Mouse (Mus musculus) neural tube, embryonic 11.5 days (tissue): Measurements from ENCODE around the gene Cap1. TPM values are rescaled to one million over a fixed set of nuclear protein-coding genes. Genes with fewer than 3 reads are reported as not detected.
A peak's percentile ranks its signal among the peaks of the same experiment; 100 is the strongest.

Source experiments
- ATAC-seq: fragments of 200-750 bp; cut with Nextera tagmentation; 2 replicates; pipeline ENCODE4 v1.8.0; 2017; ENCODE audit warnings: moderate number of reproducible peaks, mild to moderate bottlenecking, moderate TSS enrichment, moderate library complexity; ENCODE audit not compliant: insufficient read depth, low FRiP score, low TSS enrichment
- DNase-seq: peaks from one replicate; pipeline ENCODE4 v3.0.0-alpha.2; 2015; ENCODE audit warnings: low spot score
- H3K27ac ChIP-seq: fragments of 300-500 bp; sonication (generic); 2 replicates; pipeline ENCODE4 v1.5.1; 2014; ENCODE audit warnings: low read depth, mild to moderate bottlenecking, low read length
- H3K27me3 ChIP-seq: fragments of 300-500 bp; sonication (generic); 2 replicates; pipeline ENCODE4 v1.6.1; 2014; ENCODE audit warnings: mild to moderate bottlenecking, low read length, mixed read lengths; ENCODE audit not compliant: control insufficient read depth, insufficient read depth
- H3K36me3 ChIP-seq: fragments of 300-500 bp; sonication (generic); 2 replicates; pipeline ENCODE4 v1.6.1; 2014; ENCODE audit warnings: mild to moderate bottlenecking, low read length, moderate library complexity, mixed read lengths; ENCODE audit not compliant: control insufficient read depth, insufficient read depth
- H3K4me1 ChIP-seq: fragments of 300-500 bp; sonication (generic); 2 replicates; pipeline ENCODE4 v1.6.1; 2014; ENCODE audit warnings: low read length, mixed read lengths; ENCODE audit not compliant: control insufficient read depth, insufficient read depth
- H3K4me2 ChIP-seq: fragments of 300-500 bp; sonication (generic); 2 replicates; pipeline ENCODE4 v1.6.1; 2014; ENCODE audit warnings: low read depth, mild to moderate bottlenecking, moderate library complexity
- H3K4me3 ChIP-seq: fragments of 300-500 bp; sonication (generic); 2 replicates; pipeline ENCODE4 v1.5.1; 2014; ENCODE audit warnings: low read depth, low read length
- H3K9ac ChIP-seq: fragments of 300-500 bp; sonication (generic); 2 replicates; pipeline ENCODE4 v1.6.1; 2014; ENCODE audit warnings: mild to moderate bottlenecking, low read length
- H3K9me3 ChIP-seq: fragments of 300-500 bp; sonication (generic); 2 replicates; pipeline ENCODE4 v1.6.1; 2016; ENCODE audit warnings: low read length; ENCODE audit not compliant: control insufficient read depth
- WGBS: fragments of 180-500 bp; shearing (Covaris S2); extraction: QIAGEN DNeasy Blood & Tissue Kit; methylation state at CpG from one replicate; pipeline ENCODE4 v1.1.7; 2014; 5-methylcytosine and 5-hydroxymethylcytosine counted together
- polyA plus RNA-seq: library from polyadenylated mRNA; unstranded; fragments of >200 nt; fragmentation: Nextera tagmentation; extraction: Ambion mirVana; gene quantifications from 2 replicates; pipeline ENCODE4 v1.2.1, GENCODE M21; 2014

The Cap1 gene
- polyA plus RNA-seq, 1 experiment from 2014 or later: 73.6 TPM

- WGBS: 86% methylated on average over 7 of the region's 7 CpGs
- no peaks in the 10 kb centered on the region for H3K27me3 ChIP-seq
Measured at GRCm38 (mm10) chr4:122914186-122914585, 28.3 kb upstream of the Cap1 start.

DNA sequence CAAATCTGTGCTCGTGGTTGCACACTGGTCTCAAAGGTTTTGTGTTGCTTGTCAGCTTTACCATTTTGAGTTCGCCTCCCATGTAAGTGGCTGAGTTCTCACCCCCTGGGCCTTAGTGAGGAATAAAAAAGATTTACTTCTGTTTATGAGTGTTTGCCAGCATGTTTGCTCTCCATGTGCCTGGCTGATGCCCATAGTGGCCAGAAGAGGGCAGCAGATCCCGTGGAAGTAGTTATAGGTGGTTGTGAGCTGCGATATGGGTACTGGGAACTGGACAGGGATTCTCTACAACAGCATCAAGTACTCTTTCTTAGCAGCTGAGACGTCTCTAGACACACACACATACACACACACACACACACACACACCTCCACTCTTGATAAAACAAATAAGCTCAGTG lies 26.8 kb upstream of the Cap1 start:
- DNase-seq: no peak
- 70% methylated on average over 5 of the region's 5 CpGs for WGBS

More at GRCm38 (mm10) chr4:122914186-122914585, 28.3 kb upstream of the Cap1 start:
- ATAC-seq: no peak
- no peak overlapping the region for H3K4me3 ChIP-seq
- H3K4me2 ChIP-seq: no peak overlapping the region
- no peaks in the 10 kb centered on the region for H3K4me1 ChIP-seq
- H3K9me3 ChIP-seq: no peaks in the 10 kb centered on the region
- H3K9ac ChIP-seq: no peak overlapping the region
- no peaks in the 10 kb centered on the region for H3K36me3 ChIP-seq
- H3K27ac ChIP-seq: no peak overlapping the region
- DNase-seq: no peak

DNA sequence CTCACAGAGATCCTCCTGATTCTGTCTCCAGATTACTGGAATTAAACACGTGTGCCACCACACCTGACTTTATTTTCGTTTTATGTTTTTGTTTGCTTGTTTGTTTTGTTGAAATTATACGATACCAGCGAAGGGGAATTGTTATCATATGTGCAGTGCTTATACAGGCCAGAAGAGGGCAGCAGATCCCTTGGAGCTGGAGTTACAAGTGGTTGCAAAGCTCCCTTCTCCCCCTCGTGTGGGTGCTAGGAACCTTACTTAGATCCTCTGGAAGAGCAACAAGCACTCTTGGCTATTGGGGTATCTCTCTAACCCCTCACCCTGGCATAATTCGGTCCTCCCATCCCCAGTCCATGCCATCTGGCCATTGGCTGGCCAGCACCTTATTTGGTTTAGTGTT lies 24.7 kb upstream of the Cap1 start:
- no peak overlapping the region for H3K4me2 ChIP-seq
- DNase-seq (no peak), ATAC-seq (no peak)
- H3K27ac ChIP-seq: no peak overlapping the region
- no peak overlapping the region for H3K4me3 ChIP-seq
- 49% methylated on average over 6 of the region's 6 CpGs for WGBS
- no peak overlapping the region for H3K9ac ChIP-seq
- H3K9me3 ChIP-seq: no peaks in the 10 kb centered on the region
- H3K36me3 ChIP-seq: no peaks in the 10 kb centered on the region
- H3K27me3 ChIP-seq: no peaks in the 10 kb centered on the region
- no peaks in the 10 kb centered on the region for H3K4me1 ChIP-seq

More for the DNA sequence above, 26.8 kb upstream of the Cap1 start:
- Histone ChIP-seq H3K9me3 (no peaks in the 10 kb centered on the region), H3K9ac (no peak overlapping the region), H3K36me3 (no peaks in the 10 kb centered on the region), H3K4me3 (no peak overlapping the region), H3K4me1 (no peaks in the 10 kb centered on the region), H3K27me3 (no peaks in the 10 kb centered on the region), H3K27ac (no peak overlapping the region), H3K4me2 (no peak overlapping the region)
- no peak for ATAC-seq

DNA sequence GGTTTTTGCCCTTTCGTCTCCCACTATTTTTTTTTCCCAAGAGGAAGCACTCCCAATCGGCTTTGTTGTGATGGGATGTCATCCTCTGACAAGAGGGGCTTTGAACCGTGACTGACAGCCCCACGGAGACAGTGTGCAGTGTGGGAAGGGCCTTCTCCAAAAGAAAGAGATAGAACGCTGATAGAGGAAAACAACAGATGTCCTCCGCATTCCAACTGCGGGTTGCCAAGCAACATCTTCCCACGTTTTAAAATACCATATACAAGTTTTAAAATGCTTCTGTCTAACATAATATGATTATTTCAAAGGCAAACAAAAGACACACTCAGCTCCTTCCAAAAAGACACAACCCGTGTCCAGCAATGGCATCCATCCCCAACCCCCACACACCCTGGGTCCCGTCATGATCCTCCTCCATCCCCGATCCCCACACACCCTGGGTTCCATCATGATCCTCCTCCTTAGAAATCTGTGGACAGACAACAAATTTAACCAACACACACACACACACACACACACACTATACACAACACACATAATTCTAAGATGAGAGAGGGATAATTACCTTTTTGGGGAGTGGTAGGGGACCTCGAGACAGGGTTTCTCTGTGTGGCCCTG lies 23.8 kb upstream of the Cap1 start:
- no peaks in the 10 kb centered on the region for H3K27me3 ChIP-seq
- H3K4me3 ChIP-seq: no peak overlapping the region
- no peaks in the 10 kb centered on the region for H3K36me3 ChIP-seq
- 51% methylated on average over 12 of the region's 12 CpGs for WGBS
- ATAC-seq (no peak), DNase-seq (no peak)
- H3K9ac ChIP-seq: no peak overlapping the region
- H3K9me3 ChIP-seq: no peaks in the 10 kb centered on the region
- H3K4me2 ChIP-seq: no peak overlapping the region
- H3K27ac ChIP-seq: no peak overlapping the region
- no peaks in the 10 kb centered on the region for H3K4me1 ChIP-seq

DNA sequence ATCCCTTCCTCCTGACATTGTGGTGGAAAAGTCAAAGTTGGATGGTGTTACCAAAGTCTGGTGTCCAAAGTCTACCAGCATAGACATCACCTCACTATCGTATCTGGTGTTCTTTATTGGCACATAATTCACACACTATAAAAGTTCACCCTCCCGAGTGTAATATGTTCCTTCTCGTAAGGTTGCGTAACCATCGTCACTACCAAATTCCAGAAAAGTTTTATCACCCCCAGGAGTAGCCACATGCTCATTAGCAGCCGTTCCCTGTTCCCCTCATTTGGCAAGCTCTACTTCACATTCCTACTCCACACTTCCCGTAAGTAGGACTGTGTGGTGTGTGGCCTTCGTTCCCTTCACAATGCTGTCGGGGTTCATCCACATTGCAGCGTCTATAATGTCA lies 19.5 kb upstream of the Cap1 start:
- H3K4me1 ChIP-seq: no peaks in the 10 kb centered on the region
- ATAC-seq: no peak
- H3K4me2 ChIP-seq: no peak overlapping the region
- no peaks in the 10 kb centered on the region for H3K9me3 ChIP-seq
- no peak for DNase-seq
- H3K27me3 ChIP-seq: no peaks in the 10 kb centered on the region
- H3K27ac ChIP-seq: no peak overlapping the region
- WGBS: 87% methylated on average over 10 of the region's 10 CpGs
- no peak overlapping the region for H3K4me3 ChIP-seq
- H3K36me3 ChIP-seq: no peaks in the 10 kb centered on the region
- H3K9ac ChIP-seq: no peak overlapping the region

- Histone ChIP-seq H3K9ac (no peak overlapping the region), H3K4me3 (no peak overlapping the region), H3K27me3 (no peaks in the 10 kb centered on the region), H3K4me1 (no peaks in the 10 kb centered on the region), H3K9me3 (no peaks in the 10 kb centered on the region), H3K4me2 (no peak overlapping the region), H3K36me3 (no peaks in the 10 kb centered on the region), H3K27ac (no peak overlapping the region)
- ATAC-seq (no peak), DNase-seq (no peak)
- WGBS: 95% methylated on average over 3 of the region's 3 CpGs
Measured at GRCm38 (mm10) chr4:122903709-122904108, 17.9 kb upstream of the Cap1 start.

- Histone ChIP-seq H3K27me3 (no peaks in the 10 kb centered on the region), H3K9me3 (no peaks in the 10 kb centered on the region), H3K9ac (no peak overlapping the region), H3K27ac (no peak overlapping the region), H3K36me3 (no peaks in the 10 kb centered on the region), H3K4me1 (no peaks in the 10 kb centered on the region), H3K4me3 (no peak overlapping the region), H3K4me2 (no peak overlapping the region)
- WGBS: 29% methylated on average over 6 of the region's 6 CpGs
- no peak for ATAC-seq
- DNase-seq: no peak
Measured at GRCm38 (mm10) chr4:122902156-122902555, 16.3 kb upstream of the Cap1 start.

DNA sequence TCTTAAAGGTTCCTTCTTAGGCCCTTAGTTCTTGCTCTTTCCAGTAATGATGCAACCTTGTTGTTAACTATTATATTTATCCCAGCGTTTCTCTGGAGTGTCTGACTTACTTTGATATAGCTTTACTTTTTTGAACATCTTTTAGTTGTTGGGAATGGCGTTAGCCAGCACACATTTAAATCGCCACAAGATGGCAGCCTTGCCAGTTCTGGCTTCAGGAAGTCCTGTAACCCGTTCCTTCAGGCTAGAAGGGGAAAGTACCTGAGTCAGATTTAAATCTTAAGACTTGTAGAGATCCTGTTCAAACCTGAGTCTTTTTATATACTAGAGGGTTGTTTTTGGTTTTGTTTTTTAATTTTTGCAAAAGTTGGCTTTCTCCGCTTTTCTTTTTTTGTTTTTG lies 12.5 kb upstream of the Cap1 start:
- H3K4me3 ChIP-seq: no peak overlapping the region
- H3K36me3 ChIP-seq: no peaks in the 10 kb centered on the region
- H3K27ac ChIP-seq: no peak overlapping the region
- H3K9ac ChIP-seq: no peak overlapping the region
- no peak overlapping the region for H3K4me2 ChIP-seq
- no peak; the same call in 1 of the 2 replicates for ATAC-seq
- H3K4me1 ChIP-seq: no peaks in the 10 kb centered on the region
- H3K27me3 ChIP-seq: no peaks in the 10 kb centered on the region
- WGBS: 19% methylated on average over 5 of the region's 5 CpGs
- DNase-seq: peak; percentile 75
- no peaks in the 10 kb centered on the region for H3K9me3 ChIP-seq

GRCm38 (mm10) chr4:122897750-122898149 lies 11.9 kb upstream of the Cap1 start:
- 81% methylated on average over 4 of the region's 4 CpGs for WGBS
- no peaks in the 10 kb centered on the region for H3K27me3 ChIP-seq
- no peak overlapping the region for H3K9ac ChIP-seq
- DNase-seq (no peak), ATAC-seq (no peak)
- no peaks in the 10 kb centered on the region for H3K36me3 ChIP-seq
- H3K9me3 ChIP-seq: no peaks in the 10 kb centered on the region
- H3K4me3 ChIP-seq: no peak overlapping the region
- H3K4me1 ChIP-seq: no peaks in the 10 kb centered on the region
- no peak overlapping the region for H3K4me2 ChIP-seq
- no peak overlapping the region for H3K27ac ChIP-seq
